8 mouse cellular contexts compared by ENCODE assay signal in genomic region chr9:118611958-118612581, GRCm38 (mm10). TPM values are rescaled to one million over a fixed set of nuclear protein-coding genes. Genes with fewer than 3 reads are reported as not detected.
DNase-seq lines count a peak whose midpoint lies in the region; ATAC-seq and TF ChIP-seq lines count a peak whose summit lies in the region.
"Had no signal": no experiment of that assay in that cellular context is flagged by ENCODE, and none has a peak within 500 bp of the region (broad histone marks: within the 10 kb centered on the region; RNA-seq: fewer than 3 reads in every experiment).

No protein-coding gene starts in this region.

- peak overlapping the region; percentile 0; the same call in 1 of the 2 replicates for H3K4me2 ChIP-seq in midbrain, embryonic 15.5 days
- no peak overlapping the region for H3K4me2 ChIP-seq in midbrain, embryonic 14.5 days (ENCODE audit: low read length)
- H3K4me2 ChIP-seq in heart, embryonic 13.5 days: peak overlapping the region; percentile 57
- H3K4me2 ChIP-seq in lung, embryonic 14.5 days: peak overlapping the region; percentile 43; the same call in 1 of the 2 replicates

- no peak overlapping the region for H3K27ac ChIP-seq in midbrain, embryonic 15.5 days
- no peak overlapping the region for H3K27ac ChIP-seq in midbrain, embryonic 14.5 days (replicated peaks; ENCODE audit: low read depth, low read length)
- H3K27ac ChIP-seq in heart, embryonic 13.5 days (replicated peaks): no peak overlapping the region
- H3K27ac ChIP-seq in lung, embryonic 14.5 days (ENCODE audit: low read depth): no peak overlapping the region

- intact Hi-C loops in left cerebral cortex, postnatal 36 days (cut with DNase I): loop anchor here (5.0 kb wide), 1 partner anchor 65 kb away; no protein-coding TSS in a partner anchor

- ATAC-seq in midbrain, embryonic 15.5 days (replicated peaks): no peak
- no peak for ATAC-seq in midbrain, embryonic 14.5 days (ENCODE audit: low FRiP score, low TSS enrichment)
- ATAC-seq in heart, embryonic 13.5 days (ENCODE audit: extremely low read depth, insufficient number of reproducible peaks, low FRiP score, low TSS enrichment): no peak
- no peak for ATAC-seq in lung, embryonic 14.5 days (ENCODE audit: insufficient read depth)

- no peak overlapping the region for H3K4me3 ChIP-seq in midbrain, embryonic 15.5 days
- H3K4me3 ChIP-seq in midbrain, embryonic 14.5 days (replicated peaks; ENCODE audit: low read depth, low read length): no peak overlapping the region
- peak overlapping the region; percentile 14 for H3K4me3 ChIP-seq in heart, embryonic 13.5 days
- H3K4me3 ChIP-seq in lung, embryonic 14.5 days (ENCODE audit: low read depth, low read length): no peak overlapping the region

- DNase-seq in midbrain, embryonic 14.5 days: no peak
- peak; percentile 67 for DNase-seq in lung, embryonic 14.5 days
- peak; percentile 44 for DNase-seq in thymus, postnatal 14 days
- DNase-seq in left cerebral cortex, postnatal 36 days (ENCODE audit: low spot score in 2 of 2): no peak
- no peak for DNase-seq in adrenal gland, adult 2 months
- DNase-seq: adrenal gland, adult 8-10 months had no signal

- no peak overlapping the region for H3K9ac ChIP-seq in midbrain, embryonic 15.5 days
- H3K9ac ChIP-seq in midbrain, embryonic 14.5 days (replicated peaks; ENCODE audit: low read length): no peak overlapping the region
- peak overlapping the region; percentile 47; the same call in 1 of the 2 replicates for H3K9ac ChIP-seq in heart, embryonic 13.5 days
- H3K9ac ChIP-seq in lung, embryonic 14.5 days: no peak overlapping the region

- peaks cover 9% of the 10 kb centered on the region for H3K4me1 ChIP-seq in midbrain, embryonic 15.5 days
- no peaks in the 10 kb centered on the region for H3K4me1 ChIP-seq in midbrain, embryonic 14.5 days (ENCODE audit: control insufficient read depth, insufficient read depth, low read length)
- H3K4me1 ChIP-seq in heart, embryonic 13.5 days: peaks cover 59% of the 10 kb centered on the region
- H3K4me1 ChIP-seq in lung, embryonic 14.5 days (ENCODE audit: insufficient read depth): peaks cover 9% of the 10 kb centered on the region; the same call in 1 of the 2 replicates

- peaks cover 13% of the 10 kb centered on the region for H3K27me3 ChIP-seq in midbrain, embryonic 15.5 days (replicated peaks)
- peaks cover 9% of the 10 kb centered on the region; the same call in 1 of the 2 replicates for H3K27me3 ChIP-seq in midbrain, embryonic 14.5 days (ENCODE audit: control insufficient read depth, insufficient read depth, low read length)
- H3K27me3 ChIP-seq in heart, embryonic 13.5 days (replicated peaks): peaks cover 19% of the 10 kb centered on the region
- H3K27me3 ChIP-seq in lung, embryonic 14.5 days (ENCODE audit: insufficient read depth, low read length): no peaks in the 10 kb centered on the region

- H3K9me3 ChIP-seq in midbrain, embryonic 15.5 days: no peaks in the 10 kb centered on the region
- no peaks in the 10 kb centered on the region for H3K9me3 ChIP-seq in midbrain, embryonic 14.5 days (ENCODE audit: control insufficient read depth, low read length)
- no peaks in the 10 kb centered on the region for H3K9me3 ChIP-seq in heart, embryonic 13.5 days
- no peaks in the 10 kb centered on the region for H3K9me3 ChIP-seq in lung, embryonic 14.5 days (ENCODE audit: low read depth, low read length)

- TF ChIP-seq CTCF in lung, embryonic 14.5 days (IDR thresholded peaks at IDR 0.05; ENCODE audit: low read depth): no peak

- WGBS in midbrain, embryonic 15.5 days: 67% methylated on average over 20 of the region's 20 CpGs
- 61% methylated on average over 20 of the region's 20 CpGs for WGBS in midbrain, embryonic 14.5 days
- WGBS in heart, embryonic 13.5 days: 34% methylated on average over 20 of the region's 20 CpGs
- WGBS in lung, embryonic 14.5 days: 31% methylated on average over 20 of the region's 20 CpGs

- H3K36me3 ChIP-seq in midbrain, embryonic 15.5 days (replicated peaks): no peaks in the 10 kb centered on the region
- H3K36me3 ChIP-seq in midbrain, embryonic 14.5 days (ENCODE audit: control insufficient read depth, insufficient read depth, low read length): no peaks in the 10 kb centered on the region
- H3K36me3 ChIP-seq in heart, embryonic 13.5 days: no peaks in the 10 kb centered on the region
- no peaks in the 10 kb centered on the region for H3K36me3 ChIP-seq in lung, embryonic 14.5 days (ENCODE audit: insufficient read depth)

RNA-seq across cellular contexts. Expression of gene Itga9, which starts 5.6 kb away (rescaled TPM):
- polyA plus RNA-seq in midbrain, embryonic 15.5 days (2015; fragmentation: Nextera tagmentation; extraction: Ambion mirVana): 2.0 and 2.1 TPM in 2 replicates
- 1.3 and 2.4 TPM in 2 replicates for polyA plus RNA-seq in midbrain, embryonic 14.5 days (2014; fragmentation: Nextera tagmentation; extraction: Ambion mirVana)
- polyA plus RNA-seq in heart, embryonic 13.5 days (2015; fragmentation: Nextera tagmentation; extraction: Ambion mirVana): 6.5 and 8.4 TPM in 2 replicates
- 28.7 and 30.0 TPM in 2 replicates for polyA plus RNA-seq in lung, embryonic 14.5 days (2014; fragmentation: Nextera tagmentation; extraction: Ambion mirVana)
- total RNA-seq in left cerebral cortex, postnatal 36 days (2021): 1 to 10 TPM; 5.5 to 9.3 TPM
- total RNA-seq in adrenal gland, adult 2 months (2021): 10 to 100 TPM; 43.4 to 58.9 TPM
- 67.2 and 95.2 TPM in 2 replicates for polyA plus RNA-seq in adrenal gland, adult 2 months (2012; rRNA removed)

Comparison
In these comparisons a context has a peak if more than half of its experiments do, and no peak if none do; other contexts are left out.
1. DNase-seq: peak in lung, embryonic 14.5 days (single experiment) and thymus, postnatal 14 days (single experiment); none in midbrain, embryonic 14.5 days (single experiment), left cerebral cortex, postnatal 36 days (0 of 2) and adrenal gland, adult 2 months (single experiment).